Mouse (Mus musculus): Measurements from ENCODE around the gene Lmx1b.

Gene Lmx1b

GRCm38 (mm10) chr2:33583317-33583716 lies 57.0 kb downstream of the Lmx1b start:
- DNase-seq (ENCODE audit: low read depth, low spot score): peak; percentile 56

DNA sequence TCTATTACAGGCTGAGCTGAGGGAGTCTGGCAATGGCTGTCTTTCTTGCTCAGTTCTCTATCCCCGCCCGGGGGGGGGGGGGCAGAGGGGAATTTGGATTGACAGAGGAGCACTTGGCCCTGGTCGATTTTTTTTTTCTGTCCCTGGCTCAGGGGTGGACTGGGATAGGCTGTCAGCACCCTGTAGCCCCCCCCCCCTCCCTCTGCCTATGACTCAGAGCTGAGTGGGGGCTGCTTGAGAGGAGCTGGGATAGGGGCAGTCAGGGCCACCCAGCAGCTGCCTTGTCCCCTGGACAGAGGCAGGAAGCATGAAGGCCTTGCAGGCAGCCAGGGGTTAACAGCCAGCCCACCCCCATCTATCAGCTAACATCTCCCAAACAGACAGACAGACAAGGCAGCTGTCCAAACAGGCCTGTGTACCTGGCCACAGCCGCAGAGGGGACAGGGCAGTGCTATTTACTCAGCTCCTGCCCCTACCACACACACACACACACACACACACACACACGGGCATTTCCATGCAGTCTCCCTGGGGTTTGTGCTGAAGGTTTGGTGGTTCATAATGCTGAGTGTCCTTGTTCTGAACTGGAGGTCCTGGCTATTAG lies 57.8 kb downstream of the Lmx1b start:
- DNase-seq (ENCODE audit: low read depth, low spot score): no peak

DNA sequence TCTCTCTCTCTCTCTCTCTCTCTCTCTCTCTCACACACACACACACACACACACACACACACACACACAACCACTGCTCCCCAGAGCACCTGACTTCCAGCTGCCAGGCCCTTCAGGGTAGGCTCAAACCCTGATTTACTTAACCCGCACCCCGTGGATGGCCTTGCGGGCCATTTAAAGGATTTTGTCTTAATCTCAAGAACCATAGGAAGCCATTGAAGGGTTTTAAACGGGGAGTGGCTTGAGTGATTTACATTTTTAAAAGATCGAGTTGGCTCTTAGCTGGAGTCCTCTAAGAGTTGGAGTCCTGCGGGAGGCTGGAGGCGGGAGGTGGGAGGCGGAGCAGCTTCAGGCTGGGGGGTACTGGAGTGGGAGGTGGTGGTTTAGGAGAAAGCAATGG lies 58.4 kb downstream of the Lmx1b start:
- peak; percentile 74 for DNase-seq (ENCODE audit: low read depth, low spot score)

GRCm38 (mm10) chr2:33581449-33581777 lies 58.9 kb downstream of the Lmx1b start:
- DNase-seq (ENCODE audit: low read depth, low spot score): peak; percentile 75

DNA sequence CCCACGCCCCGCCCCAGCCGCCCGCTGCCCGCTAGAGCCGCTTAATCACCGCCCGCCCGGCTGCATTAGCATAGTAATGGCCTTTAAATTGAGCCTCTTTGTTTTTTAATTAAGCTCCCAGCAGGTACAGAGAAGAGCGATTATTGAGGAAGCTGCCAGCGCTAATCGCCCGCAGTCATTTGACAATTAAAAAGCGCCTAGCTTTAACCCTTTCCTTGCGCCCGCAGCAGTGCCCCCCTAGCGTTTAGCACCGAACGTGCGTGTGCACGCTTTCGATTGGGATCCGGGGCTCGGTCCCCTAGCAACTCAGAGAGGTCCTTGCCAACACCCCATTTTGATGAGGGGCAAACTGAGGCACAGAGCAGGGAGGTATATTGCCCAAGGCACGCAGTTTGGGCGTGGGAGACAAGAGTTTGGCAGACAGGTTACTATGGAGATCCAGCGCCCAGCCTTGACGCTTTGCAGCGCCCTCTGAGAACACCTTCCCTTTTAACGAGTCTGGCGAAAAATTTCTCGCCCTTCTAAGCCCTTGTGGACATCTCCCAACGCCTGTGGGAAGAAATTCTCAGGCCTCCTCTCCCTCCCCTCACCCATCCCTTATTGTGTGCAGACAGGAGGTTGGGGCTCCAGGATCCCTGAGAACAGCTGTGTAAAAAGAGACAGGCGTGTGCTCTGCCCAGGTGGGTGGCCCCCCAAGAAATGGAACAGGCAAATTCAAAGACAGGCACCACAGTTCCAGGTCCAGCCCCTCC lies 59.4 kb downstream of the Lmx1b start:
- peak; percentile 81 for DNase-seq (ENCODE audit: low read depth, low spot score)

- no peak for DNase-seq (ENCODE audit: low read depth, low spot score)
These were observed 64.9 kb downstream of the Lmx1b start for GRCm38 (mm10) chr2:33575406-33575805.

DNA sequence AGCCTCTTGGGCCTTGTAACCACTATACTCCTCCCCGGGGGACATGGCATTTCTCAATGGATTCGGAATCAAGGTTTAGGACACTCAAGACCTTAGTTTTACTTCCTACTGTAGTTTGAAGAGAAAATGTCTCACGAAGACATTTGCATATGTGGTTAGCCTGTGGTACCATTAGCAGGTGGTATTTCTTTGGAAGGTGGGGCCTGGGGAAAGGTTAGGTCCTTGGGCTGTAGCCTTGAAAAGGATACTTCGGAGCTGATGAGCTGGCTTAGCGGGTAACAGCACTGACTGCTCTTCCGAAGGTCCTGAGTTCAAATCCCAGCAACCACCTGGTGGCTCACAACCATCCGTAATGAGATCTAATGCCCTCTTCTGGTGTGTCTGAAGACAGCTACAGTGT lies 67.2 kb downstream of the Lmx1b start:
- DNase-seq (ENCODE audit: low read depth, low spot score): no peak

DNA sequence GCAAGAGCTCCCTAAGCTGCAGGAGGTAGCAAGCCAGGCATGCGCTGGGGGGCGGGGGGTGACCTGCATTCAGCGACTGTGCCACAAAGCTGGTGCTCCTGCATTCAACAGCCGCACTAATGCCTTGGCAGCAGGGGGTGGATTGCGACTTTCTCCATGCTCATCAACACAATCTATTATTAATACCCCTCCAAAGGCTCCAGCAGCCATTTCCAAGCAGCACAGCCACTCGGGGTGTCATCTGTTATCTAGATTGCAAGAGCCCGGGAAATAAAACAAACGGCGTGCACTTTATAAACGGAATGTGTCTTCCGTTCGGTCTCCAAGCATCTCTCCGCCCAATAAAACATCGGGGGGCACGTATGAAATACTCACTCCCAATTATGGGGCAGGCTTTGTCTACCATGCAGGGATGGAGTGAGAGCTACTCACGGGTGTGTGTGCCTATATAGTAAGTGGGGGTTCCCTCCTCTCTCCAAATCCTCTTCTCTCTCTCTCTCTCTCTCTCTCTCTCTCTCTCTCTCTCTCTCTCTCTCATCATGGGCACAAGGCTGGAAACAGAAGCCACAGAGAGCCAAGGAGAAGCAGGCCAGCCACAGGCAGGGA lies 69.0 kb downstream of the Lmx1b start:
- DNase-seq (ENCODE audit: low read depth, low spot score): no peak

DNA sequence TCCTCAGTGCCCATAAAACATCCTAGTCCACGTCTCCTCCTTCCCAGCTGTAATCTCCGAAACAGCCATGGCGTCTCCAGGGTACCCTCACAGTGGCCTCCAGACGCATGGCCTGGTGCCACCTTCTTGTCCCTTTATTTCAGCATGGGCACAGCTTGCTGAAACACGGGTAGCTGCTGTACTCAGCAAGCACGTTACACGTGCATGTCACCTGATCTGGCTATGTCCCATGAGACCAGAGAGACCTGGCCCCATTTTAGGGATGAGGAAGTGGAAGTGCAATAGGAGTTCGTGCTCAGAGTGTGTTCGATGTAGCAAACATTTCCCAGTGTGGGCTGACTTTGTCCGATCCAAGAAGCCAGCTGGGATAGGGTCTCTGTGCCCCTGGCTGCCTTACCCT lies 70.6 kb downstream of the Lmx1b start:
- DNase-seq (ENCODE audit: low read depth, low spot score): no peak

DNA sequence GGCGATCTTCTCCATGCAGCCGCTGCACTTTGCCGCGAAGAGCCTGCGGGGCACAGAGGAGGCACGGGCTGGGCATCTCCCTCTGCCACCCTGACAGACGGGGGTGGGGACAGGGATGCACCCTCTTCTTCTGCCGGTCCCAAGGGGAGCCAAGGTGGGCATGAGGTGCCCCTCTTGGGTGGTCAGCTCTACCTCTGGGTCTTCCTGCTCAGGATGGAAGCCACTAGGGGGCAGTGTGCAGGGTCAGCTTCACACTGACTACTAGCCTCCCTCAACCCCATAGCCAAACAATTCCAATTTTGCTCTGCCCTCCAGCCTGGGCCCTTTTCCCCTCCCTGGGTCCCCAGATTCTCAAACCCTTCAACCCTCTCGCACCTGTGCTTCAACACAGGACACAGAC lies 71.1 kb downstream of the Lmx1b start:
- DNase-seq (ENCODE audit: low read depth, low spot score): peak; percentile 66

GRCm38 (mm10) chr2:33565886-33566285 lies 74.4 kb downstream of the Lmx1b start:
- DNase-seq (ENCODE audit: low read depth, low spot score): no peak

DNA sequence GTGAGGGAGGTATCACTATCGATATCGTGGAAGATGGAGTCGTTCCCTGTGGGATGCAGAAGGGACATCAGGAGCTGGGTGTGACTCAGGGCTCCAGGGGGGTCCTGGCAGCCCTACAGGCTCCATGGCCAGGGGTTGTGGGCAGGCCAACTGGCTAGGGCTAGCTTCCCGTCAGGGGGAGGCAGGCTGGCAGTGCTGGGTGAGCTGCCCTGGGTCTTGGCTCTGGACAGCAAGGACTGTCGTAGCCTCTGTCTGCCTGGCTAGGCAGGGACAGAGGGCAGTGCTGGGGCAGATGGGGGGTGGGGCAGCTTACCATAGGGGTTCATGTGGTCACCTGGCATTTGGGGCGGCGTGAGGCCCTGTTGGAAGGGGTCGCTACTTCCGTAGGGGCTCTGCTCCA lies 75.6 kb downstream of the Lmx1b start:
- no peak for DNase-seq (ENCODE audit: low read depth, low spot score)

- peak; percentile 74 for DNase-seq (ENCODE audit: low read depth, low spot score)
These were observed 80.6 kb downstream of the Lmx1b start for GRCm38 (mm10) chr2:33559752-33560151.

DNA sequence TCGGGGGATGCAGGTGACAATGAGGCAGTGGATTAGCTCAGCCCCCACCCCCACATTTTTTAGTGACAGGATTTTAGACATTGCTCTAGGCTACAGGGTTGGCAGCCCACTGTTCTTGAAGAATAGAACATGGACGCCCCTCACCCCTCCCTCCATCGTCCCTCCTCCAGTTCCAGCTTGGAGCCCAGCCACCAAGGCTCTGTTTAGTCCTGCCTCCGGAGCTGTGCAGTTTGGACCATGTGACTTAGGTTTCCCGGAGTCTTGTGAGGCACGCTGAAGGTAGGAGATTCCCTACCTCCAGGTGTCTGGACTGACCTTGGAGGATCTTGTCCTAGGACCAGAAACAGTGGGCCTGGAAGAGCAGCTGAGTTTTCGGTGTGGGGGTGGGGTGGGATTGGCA lies 81.0 kb downstream of the Lmx1b start:
- DNase-seq (ENCODE audit: low read depth, low spot score): no peak

- DNase-seq (ENCODE audit: low read depth, low spot score): peak; percentile 61
These were observed 82.1 kb downstream of the Lmx1b start for GRCm38 (mm10) chr2:33558233-33558632.

DNA sequence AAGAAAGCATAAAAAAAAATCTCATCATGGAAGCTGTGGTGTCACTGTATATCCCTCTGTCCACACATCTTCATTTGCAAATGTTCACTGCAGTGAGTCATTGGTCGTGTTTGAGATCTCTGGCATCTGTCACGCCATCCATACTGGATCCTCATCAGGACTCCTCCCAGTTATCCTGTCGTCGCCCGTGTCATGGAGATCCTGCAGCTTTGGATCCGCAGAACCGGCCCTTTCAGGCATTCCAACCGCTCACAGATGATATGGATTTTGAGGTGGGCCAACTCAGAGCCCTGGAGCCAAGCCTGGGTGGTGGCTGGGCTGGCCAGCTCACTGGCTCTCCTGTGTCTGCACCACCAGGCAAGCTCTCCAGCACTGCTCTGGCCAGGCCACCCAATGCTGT lies 84.7 kb downstream of the Lmx1b start:
- DNase-seq (ENCODE audit: low read depth, low spot score): no peak

GRCm38 (mm10) chr2:33552672-33553071 lies 87.6 kb downstream of the Lmx1b start:
- DNase-seq (ENCODE audit: low read depth, low spot score): peak; percentile 83

- no peak for DNase-seq (ENCODE audit: low read depth, low spot score)
These were observed 92.7 kb downstream of the Lmx1b start for GRCm38 (mm10) chr2:33547595-33547994.

DNA sequence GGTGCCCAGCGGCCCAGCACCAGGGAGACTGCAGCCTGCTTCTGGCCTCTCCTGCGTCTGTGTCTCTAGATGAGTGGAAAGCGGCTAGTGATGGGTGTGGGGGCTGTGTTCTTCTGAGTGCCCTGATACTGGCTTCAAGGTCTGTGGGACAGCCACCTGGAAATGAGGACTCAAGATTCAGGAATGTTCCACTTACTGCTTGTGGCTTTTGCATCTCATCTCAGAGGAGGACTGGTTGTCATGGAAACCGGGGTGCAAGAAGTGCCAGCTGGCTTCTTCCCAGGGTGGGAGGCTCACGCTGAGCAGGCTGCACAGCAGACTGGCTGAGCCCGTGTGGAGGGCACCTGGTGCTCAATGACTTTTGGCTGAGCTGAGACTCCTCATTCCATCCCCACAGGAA lies 93.4 kb downstream of the Lmx1b start:
- peak; percentile 60 for DNase-seq (ENCODE audit: low read depth, low spot score)

DNA sequence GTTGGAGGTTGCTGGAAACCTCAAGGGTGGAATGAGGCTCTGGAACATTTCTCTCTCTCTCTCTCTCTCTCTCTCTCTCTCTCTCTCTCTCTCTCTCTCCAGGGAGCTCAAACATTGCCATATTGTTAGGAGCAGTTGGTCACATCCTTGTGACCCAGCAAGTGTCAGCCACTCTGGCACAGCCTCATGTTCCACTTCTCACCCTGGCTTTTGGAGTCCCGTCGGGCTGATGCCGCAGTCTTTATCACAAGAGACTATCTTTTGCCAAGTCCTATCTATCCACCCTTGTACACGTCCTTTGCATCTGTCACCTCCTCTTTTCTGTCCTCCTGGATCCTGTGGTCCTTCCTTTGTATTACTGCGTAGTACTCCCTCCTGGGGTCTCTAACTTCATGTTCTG lies 94.3 kb downstream of the Lmx1b start:
- DNase-seq (ENCODE audit: low read depth, low spot score): no peak

GRCm38 (mm10) chr2:33544781-33545566 lies 95.3 kb downstream of the Lmx1b start:
- DNase-seq (ENCODE audit: low read depth, low spot score): no peak

- DNase-seq (ENCODE audit: low read depth, low spot score): peak; percentile 23
These were observed 96.0 kb downstream of the Lmx1b start for GRCm38 (mm10) chr2:33544203-33544762.

Data from R1 (cell line).